Mouse (Mus musculus) embryonic fibroblast, embryonic 13.5 days (primary cell): ENCODE data around the gene Dab2ip.

ENCODE experiments used
- CTCF ChIP-seq: IDR thresholded peaks from 2 replicates; pipeline ENCODE4 v1.5.1; 2011; ENCODE audit warnings: mild to moderate bottlenecking, control low read depth, low read length, moderate library complexity, borderline replicate concordance; ENCODE audit not compliant: insufficient read depth
- POLR2A ChIP-seq: IDR thresholded peaks from 2 replicates; pipeline ENCODE4 v1.6.1; 2011; ENCODE audit warnings: low read depth, mild to moderate bottlenecking, control low read depth, low read length, moderate library complexity

DNA sequence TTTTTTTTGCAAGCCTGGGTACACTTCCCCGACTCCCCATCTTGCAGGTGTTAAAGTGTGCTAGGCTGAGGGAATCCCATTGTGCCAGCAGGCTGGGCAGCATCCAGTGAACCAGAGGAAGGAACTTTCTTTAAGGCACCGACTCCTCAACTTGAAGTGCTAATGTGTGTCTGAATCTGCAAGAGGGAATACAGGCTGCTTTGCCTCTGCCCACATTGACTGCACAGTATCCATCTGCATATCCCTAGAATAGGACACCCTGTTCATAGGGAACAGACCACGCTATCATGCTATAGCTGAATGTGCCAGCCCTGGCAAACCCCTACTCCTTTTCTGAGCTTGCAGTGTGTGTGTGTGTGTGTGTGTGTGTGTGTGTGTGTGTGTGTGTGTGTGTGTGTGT is 115.1 kb downstream of the Dab2ip start:
- TF ChIP-seq CTCF, result no peak
- TF ChIP-seq POLR2A, result no peak
